Mouse (Mus musculus) stomach, postnatal 0 days (tissue): ENCODE results near the gene St3gal4.

Experiments used
- CTCF ChIP-seq: IDR thresholded peaks from 2 replicates; pipeline ENCODE4 v1.5.1; 2016; ENCODE audit warnings: antibody characterized with exemption, low read depth, mild to moderate bottlenecking, moderate library complexity
- EP300 ChIP-seq: optimal IDR thresholded peaks from 2 replicates; pipeline ENCODE3; 2016; ENCODE audit warnings: antibody characterized with exemption

DNA sequence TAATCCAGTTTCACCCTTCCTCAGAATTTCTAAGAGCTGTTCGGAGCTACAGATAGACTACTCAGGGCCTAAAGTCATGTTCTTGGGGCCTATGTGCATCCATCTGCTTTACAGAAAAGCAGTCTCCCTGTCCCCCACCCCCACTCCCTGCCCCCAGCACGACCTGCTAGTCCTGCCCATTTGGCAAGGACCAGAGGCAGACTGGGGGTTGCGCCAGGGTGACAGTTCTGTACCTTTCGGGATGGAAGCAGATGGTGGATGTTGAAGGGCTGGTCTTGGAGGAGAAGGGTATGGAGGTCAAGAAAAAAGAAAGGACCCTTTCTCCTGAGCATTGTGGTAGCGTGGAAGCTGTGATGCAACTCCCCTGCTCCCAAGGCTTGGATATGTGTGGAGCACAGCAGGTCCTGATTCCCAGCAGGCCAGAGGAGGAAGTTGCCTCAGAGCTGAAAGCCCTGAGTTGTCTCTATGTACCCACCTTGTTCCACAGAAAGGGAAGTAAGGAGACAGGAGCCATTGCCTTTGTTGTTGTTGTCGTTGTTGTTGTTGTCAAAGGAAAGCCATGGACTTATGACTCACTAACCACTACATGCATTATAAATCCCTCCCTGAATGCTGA lies 91.6 kb downstream of the St3gal4 start:
- TF ChIP-seq CTCF (no peak), EP300 (no peak)
